Mouse (Mus musculus): ENCODE results near the gene AI413582. TPM values are rescaled to one million over a fixed set of nuclear protein-coding genes. Genes with fewer than 3 reads are reported as not detected.

Gene AI413582
- total and polyA plus RNA-seq, 3 experiments: 20.6 to 56.5 TPM; not detected in 1

- no peaks in the 10 kb centered on the region for H3K27me3 ChIP-seq (ENCODE audit: control insufficient read depth in 1 of 2, insufficient read depth in 2 of 2, low read length in 2 of 2)
- DNase-seq (ENCODE audit: low read depth, low spot score): no peak
- H3K4me1 ChIP-seq (ENCODE audit: control insufficient read depth in 1 of 2, insufficient read depth in 2 of 2, low read length in 2 of 2): no peaks in the 10 kb centered on the region
- no peaks in the 10 kb centered on the region for H3K9me3 ChIP-seq (replicated peaks; ENCODE audit: insufficient read depth, low read length)
- no peak overlapping the region for H3K9ac ChIP-seq (ENCODE audit: control insufficient read depth, low read depth, low read length, poor library complexity, severe bottlenecking)
- no peak overlapping the region for H3K4me3 ChIP-seq (ENCODE audit: control insufficient read depth in 1 of 2, insufficient read depth in 1 of 2, low read depth in 2 of 2, low read length in 2 of 2)
- TF ChIP-seq CHD1 (IDR thresholded peaks at IDR 0.05; ENCODE audit: low read depth, low read length): no peak
- no peak for TF ChIP-seq TAL1 (IDR thresholded peaks at IDR 0.05; ENCODE audit: low read length)
- TF ChIP-seq POLR2AphosphoS2 (IDR thresholded peaks at IDR 0.05; ENCODE audit: low read length): no peak
- no peak for TF ChIP-seq KAT2A (conservative IDR thresholded peaks at IDR 0.05; ENCODE audit: low read depth, low read length)
- no peak for TF ChIP-seq UBTF (IDR thresholded peaks at IDR 0.05; ENCODE audit: borderline replicate concordance, insufficient read depth, low read depth, low read length)
- no peak for TF ChIP-seq HCFC1 (IDR thresholded peaks at IDR 0.05; ENCODE audit: low read depth, low read length)
- no peak for TF ChIP-seq NELFE (IDR thresholded peaks at IDR 0.05; ENCODE audit: low read depth, low read length)
- no peaks in the 10 kb centered on the region for H3K79me2 ChIP-seq (ENCODE audit: control insufficient read depth, insufficient read depth, low read length, poor library complexity)
- no peak overlapping the region for H3K27ac ChIP-seq (ENCODE audit: control insufficient read depth, low read depth, low read length)
- no peaks in the 10 kb centered on the region for H3K36me3 ChIP-seq (ENCODE audit: control insufficient read depth in 1 of 2, insufficient read depth in 2 of 2, low read length in 2 of 2)
Observed at GRCm38 (mm10) chr17:27544551-27544950, 21.0 kb downstream of the AI413582 start.

DNA sequence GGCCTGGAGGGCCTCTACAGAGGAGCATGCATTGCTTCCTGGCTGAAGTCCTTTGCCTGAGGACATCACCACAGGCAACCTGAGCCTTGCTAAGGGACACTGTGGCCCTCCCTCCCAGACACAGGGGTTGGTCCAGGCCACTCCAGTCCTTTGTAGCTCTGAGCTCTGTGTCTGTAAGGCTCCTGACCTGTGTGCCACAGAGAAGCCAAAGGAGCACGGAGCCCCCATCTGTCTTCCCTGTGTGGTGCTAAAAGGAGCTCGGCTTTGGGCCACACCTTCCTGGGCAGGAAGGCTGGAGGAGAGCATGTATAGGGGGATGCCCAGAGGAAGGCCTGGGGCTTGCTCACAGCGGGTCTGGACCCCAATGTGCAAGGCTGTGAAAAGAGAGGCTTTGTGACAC lies 23.6 kb downstream of the AI413582 start:
- Histone ChIP-seq H3K79me2 (ENCODE audit: control insufficient read depth, insufficient read depth, low read length, poor library complexity) (no peaks in the 10 kb centered on the region), H3K36me3 (ENCODE audit: control insufficient read depth in 1 of 2, insufficient read depth in 2 of 2, low read length in 2 of 2) (no peaks in the 10 kb centered on the region), H3K9ac (ENCODE audit: control insufficient read depth, low read depth, low read length, poor library complexity, severe bottlenecking) (no peak overlapping the region), H3K27ac (ENCODE audit: control insufficient read depth, low read depth, low read length) (no peak overlapping the region), H3K27me3 (ENCODE audit: control insufficient read depth in 1 of 2, insufficient read depth in 2 of 2, low read length in 2 of 2) (no peaks in the 10 kb centered on the region), H3K4me1 (ENCODE audit: control insufficient read depth in 1 of 2, insufficient read depth in 2 of 2, low read length in 2 of 2) (no peaks in the 10 kb centered on the region), H3K4me3 (ENCODE audit: control insufficient read depth in 1 of 2, insufficient read depth in 1 of 2, low read depth in 2 of 2, low read length in 2 of 2) (no peak overlapping the region), H3K9me3 (replicated peaks; ENCODE audit: insufficient read depth, low read length) (no peaks in the 10 kb centered on the region)
- TF ChIP-seq USF2 (IDR thresholded peaks at IDR 0.05; ENCODE audit: borderline replicate concordance in 1 of 2, insufficient read depth in 1 of 2, low read depth in 1 of 2, low read length in 2 of 2) (no peak), RAD21 (IDR thresholded peaks at IDR 0.05; ENCODE audit: low read depth, low read length) (no peak), ZKSCAN1 (IDR thresholded peaks at IDR 0.05; ENCODE audit: low read depth, low read length) (no peak), TCF12 (IDR thresholded peaks at IDR 0.05; ENCODE audit: low read depth, low read length) (no peak), KAT2A (conservative IDR thresholded peaks at IDR 0.05; ENCODE audit: low read depth, low read length) (no peak), CHD2 (IDR thresholded peaks at IDR 0.05; ENCODE audit: low read length) (no peak), JUND (IDR thresholded peaks at IDR 0.05; ENCODE audit: low read depth, low read length) (no peak), UBTF (IDR thresholded peaks at IDR 0.05; ENCODE audit: borderline replicate concordance, insufficient read depth, low read depth, low read length) (no peak), GATA1 (IDR thresholded peaks at IDR 0.05; ENCODE audit: low read depth, low read length) (no peak), MYB (IDR thresholded peaks at IDR 0.05; ENCODE audit: low read depth, low read length) (no peak), TAL1 (IDR thresholded peaks at IDR 0.05; ENCODE audit: low read length) (no peak), RCOR1 (IDR thresholded peaks at IDR 0.05; ENCODE audit: low read depth, low read length) (no peak), MAX (IDR thresholded peaks at IDR 0.05; ENCODE audit: low read length) (no peak), NRF1 (IDR thresholded peaks at IDR 0.05; ENCODE audit: insufficient read depth, low read depth, low read length, poor library complexity, severe bottlenecking) (no peak), NELFE (IDR thresholded peaks at IDR 0.05; ENCODE audit: low read depth, low read length) (no peak), TBP (IDR thresholded peaks at IDR 0.05; ENCODE audit: low read depth, low read length) (no peak), MAFK (IDR thresholded peaks at IDR 0.05; ENCODE audit: borderline replicate concordance, low read depth, low read length) (no peak)
- DNase-seq (ENCODE audit: low read depth, low spot score): no peak
